Mouse (Mus musculus) CH12.LX (cell line): ENCODE data around the gene Rbm14.

Source experiments
- CTCF ChIP-seq, 2 experiments: IDR thresholded peaks in 1 of 2; conservative IDR thresholded peaks in 1 of 2; 2 replicates each; pipeline ENCODE4 v1.5.1; 2011 to 2012; ENCODE audit warnings: low read depth in 2 of 2, low read length in 2 of 2, improper control_type of control experiment in 1 of 2, inconsistent platforms in 1 of 2, mild to moderate bottlenecking in 1 of 2, moderate library complexity in 1 of 2
- ELF1 ChIP-seq: IDR thresholded peaks from 2 replicates; pipeline ENCODE4 v1.6.1; 2014; ENCODE audit warnings: low read depth, mild to moderate bottlenecking, inconsistent platforms, low read length, improper control_type of control experiment
- EP300 ChIP-seq: IDR thresholded peaks from 2 replicates; pipeline ENCODE4 v1.6.1; 2011; ENCODE audit warnings: low read length, improper control_type of control experiment
- POLR2A ChIP-seq: IDR thresholded peaks from 2 replicates; pipeline ENCODE4 v1.6.1; 2011; ENCODE audit warnings: low read depth, mild to moderate bottlenecking, improper control_type of control experiment, low read length
- TCF12 ChIP-seq: IDR thresholded peaks from 2 replicates; pipeline ENCODE4 v1.6.1; 2014; ENCODE audit warnings: low read depth, mild to moderate bottlenecking, inconsistent platforms, low read length, improper control_type of control experiment

DNA sequence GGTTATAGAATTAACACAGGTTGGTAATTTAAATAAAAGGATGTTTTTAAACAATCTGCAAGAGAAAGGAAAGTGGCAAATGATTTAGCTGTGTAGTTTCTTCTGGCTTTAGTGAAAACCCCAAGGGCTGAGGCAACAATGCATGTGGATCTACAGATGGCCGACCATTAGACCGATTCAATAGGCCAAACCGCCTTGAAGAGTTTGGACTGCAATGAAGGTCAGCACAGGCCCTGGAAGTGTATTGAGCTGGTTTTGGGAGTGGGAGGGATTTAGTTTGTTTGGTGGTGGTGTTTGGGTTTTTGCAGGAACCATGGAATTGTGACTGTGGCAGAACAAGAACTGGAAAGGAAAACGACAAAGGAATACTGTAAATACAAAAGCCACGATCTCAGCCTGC lies 12.4 kb downstream of the Rbm14 start:
- TF ChIP-seq CTCF (conservative IDR thresholded peaks at IDR 0.05 in 1 of 2, IDR thresholded peaks at IDR 0.05 in 1 of 2; ENCODE audit: low read depth in 2 of 2, low read length in 2 of 2) (no peak), POLR2A (no peak), ELF1 (no peak), EP300 (no peak), TCF12 (no peak)
